Mouse (Mus musculus): ENCODE measurements around the gene Lrrc74b. TPM values are rescaled to one million over a fixed set of nuclear protein-coding genes. Genes with fewer than 3 reads are reported as not detected.
"Not testable (repeated sequence)": the region's sequence is repeated elsewhere in the genome, so short reads cannot be mapped to it uniquely, and the experiment has no call there.

Gene Lrrc74b
- polyA plus RNA-seq, 1 experiment from 2014 or later = 1.3 TPM

DNA sequence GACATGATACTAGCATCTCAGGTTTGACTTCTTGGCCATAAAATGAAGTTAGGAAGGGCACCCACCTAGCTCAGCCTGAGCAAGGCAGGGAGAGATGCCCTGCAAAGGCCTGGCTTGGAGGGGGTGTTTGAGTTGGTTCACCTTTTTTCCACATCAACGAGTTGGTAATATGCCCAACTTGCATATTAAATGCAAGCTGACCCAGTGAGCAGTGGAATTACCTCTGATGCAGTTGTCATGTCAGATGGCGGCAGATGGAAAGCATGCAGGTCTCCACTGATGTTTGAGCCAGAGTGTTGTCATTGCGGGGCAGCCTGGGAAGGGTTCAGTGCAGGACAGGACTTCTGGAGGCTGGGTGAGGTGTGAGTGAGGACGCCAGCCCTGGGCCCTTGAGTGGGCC lies 49.6 kb downstream of the Lrrc74b start:
- Histone ChIP-seq H3K27me3 (replicated peaks) (no peaks in the 10 kb centered on the region), H3K36me3 (peaks cover 52% of the 10 kb centered on the region), H3K4me3 (replicated peaks) (no peak overlapping the region), H3K4me2 (no peak overlapping the region), H3K27ac (replicated peaks) (no peak overlapping the region), H3K9me3 (replicated peaks) (no peaks in the 10 kb centered on the region), H3K4me1 (peaks cover 18% of the 10 kb centered on the region), H3K9ac (replicated peaks) (no peak overlapping the region)
- WGBS = 94% methylated on average over 4 of the region's 4 CpGs
- ATAC-seq (ENCODE audit: low FRiP score) = no peak

DNA sequence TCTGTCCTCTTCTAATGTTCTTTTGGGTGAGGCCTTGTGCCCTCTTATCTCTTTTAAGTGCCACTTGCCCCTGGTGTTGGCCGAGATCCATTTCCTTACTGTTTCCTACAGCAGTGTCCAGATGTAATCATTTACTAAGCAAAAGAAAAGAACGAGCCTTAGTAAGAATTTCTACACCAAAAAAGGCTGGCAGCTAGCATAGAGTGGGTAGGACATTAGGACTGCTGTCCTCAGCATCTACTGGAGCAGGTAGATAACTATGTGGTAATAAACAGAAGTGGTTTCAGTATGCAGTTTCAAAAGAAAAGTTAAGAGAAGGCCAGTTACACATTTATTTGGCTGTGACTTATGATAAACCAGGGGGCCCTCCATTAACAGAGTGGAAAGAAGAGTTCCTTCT lies 50.4 kb downstream of the Lrrc74b start:
- ATAC-seq (ENCODE audit: low FRiP score) = no peak
- H3K36me3 ChIP-seq = peaks cover 44% of the 10 kb centered on the region
- H3K27ac ChIP-seq (replicated peaks) = no peak overlapping the region
- WGBS = 91% methylated on average over 2 of the region's 2 CpGs
- H3K4me2 ChIP-seq = no peak overlapping the region
- no peak overlapping the region for H3K4me3 ChIP-seq (replicated peaks)
- peaks cover 18% of the 10 kb centered on the region for H3K4me1 ChIP-seq
- no peaks in the 10 kb centered on the region for H3K27me3 ChIP-seq (replicated peaks)
- H3K9me3 ChIP-seq (replicated peaks) = no peaks in the 10 kb centered on the region
- H3K9ac ChIP-seq (replicated peaks) = 0 out of 2 replicates have a peak overlapping the region, but pooled peaks have one; percentile 75

GRCm38 (mm10) chr16:17510143-17510542 lies 50.9 kb downstream of the Lrrc74b start:
- Histone ChIP-seq H3K36me3 (peaks cover 39% of the 10 kb centered on the region), H3K27ac (replicated peaks) (no peak overlapping the region), H3K4me2 (peak overlapping the region; percentile 75), H3K9ac (replicated peaks) (0 out of 2 replicates have a peak overlapping the region, but pooled peaks have one; percentile 75), H3K9me3 (replicated peaks) (no peaks in the 10 kb centered on the region), H3K4me3 (replicated peaks) (no peak overlapping the region), H3K4me1 (peaks cover 18% of the 10 kb centered on the region), H3K27me3 (replicated peaks) (no peaks in the 10 kb centered on the region)
- ATAC-seq (ENCODE audit: low FRiP score) = no peak
- WGBS = 100% methylated on average over 2 of the region's 2 CpGs

DNA sequence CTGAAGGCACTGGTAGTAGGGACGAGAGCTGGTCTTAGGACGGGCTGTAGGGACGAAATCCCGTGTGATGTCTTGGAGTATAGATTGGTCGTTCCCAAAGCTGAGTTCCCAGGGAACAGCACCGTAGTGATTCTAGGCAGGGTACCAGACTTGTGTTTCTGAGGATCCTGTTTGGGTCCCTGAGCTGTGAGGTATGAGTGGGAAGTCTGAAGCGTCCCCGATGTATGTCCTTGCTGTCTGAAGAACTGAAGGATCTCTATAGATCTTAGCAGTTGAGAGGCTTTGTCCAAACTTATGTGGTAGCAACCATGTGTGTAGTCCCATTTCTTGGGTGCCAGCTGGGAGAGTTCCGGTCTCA lies 51.8 kb downstream of the Lrrc74b start:
- peak; percentile 18 for ATAC-seq (ENCODE audit: low FRiP score)

GRCm38 (mm10) chr16:17508546-17509239 lies 52.4 kb downstream of the Lrrc74b start, which contains the start of gene Lztr1:
TSS of gene Lztr1 (plus strand) at chr16:17508688.
- Histone ChIP-seq H3K36me3 (peaks cover 27% of the 10 kb centered on the region), H3K9me3 (replicated peaks) (no peaks in the 10 kb centered on the region), H3K4me1 (peaks cover 18% of the 10 kb centered on the region), H3K27me3 (replicated peaks) (no peaks in the 10 kb centered on the region), H3K27ac (replicated peaks) (peak within 1 kb of the TSS; percentile 98), H3K9ac (replicated peaks) (peak within 1 kb of the TSS; percentile 75), H3K4me2 (peak within 1 kb of the TSS; percentile 75), H3K4me3 (replicated peaks) (peak within 1 kb of the TSS; percentile 74)
- ATAC-seq (ENCODE audit: low FRiP score) = peak; percentile 96
- under 1% methylated on average over 50 of the region's 50 CpGs for WGBS

More for the DNA sequence above, 51.8 kb downstream of the Lrrc74b start:
- Histone ChIP-seq H3K27ac (replicated peaks) (peak overlapping the region; percentile 98), H3K4me3 (replicated peaks) (peak overlapping the region; percentile 74), H3K4me2 (peak overlapping the region; percentile 75), H3K36me3 (peaks cover 31% of the 10 kb centered on the region), H3K9me3 (replicated peaks) (no peaks in the 10 kb centered on the region), H3K27me3 (replicated peaks) (no peaks in the 10 kb centered on the region), H3K9ac (replicated peaks) (peak overlapping the region; percentile 75), H3K4me1 (peaks cover 18% of the 10 kb centered on the region)
- 12% methylated on average over 9 of the region's 9 CpGs for WGBS

DNA sequence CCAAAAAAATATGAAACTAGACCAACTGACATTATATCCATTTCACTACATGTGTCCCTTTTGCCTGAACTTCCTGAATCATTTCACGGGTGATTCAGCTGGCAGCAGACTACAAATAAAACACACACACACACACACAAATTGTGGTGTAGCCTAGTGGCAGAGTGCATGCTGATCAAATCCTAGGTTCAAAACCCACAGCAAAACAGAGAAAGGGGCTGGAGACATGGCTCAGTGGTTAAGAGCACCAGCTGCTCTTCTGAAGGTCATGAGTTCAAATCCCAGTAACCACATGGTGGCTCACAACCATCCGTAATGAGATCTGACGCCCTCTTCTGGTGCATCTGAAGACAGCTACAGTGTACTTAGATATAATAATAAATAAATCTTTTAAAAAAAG lies 53.0 kb downstream of the Lrrc74b start:
- peaks cover 20% of the 10 kb centered on the region for H3K36me3 ChIP-seq
- H3K27me3 ChIP-seq (replicated peaks); ATAC-seq (ENCODE audit: low FRiP score); H3K9me3 ChIP-seq (replicated peaks): not testable (repeated sequence)
- WGBS = 30% methylated on average over 3 of the region's 3 CpGs
- peaks cover 18% of the 10 kb centered on the region for H3K4me1 ChIP-seq
- H3K27ac ChIP-seq (replicated peaks) = peak overlapping the region; percentile 98
- peak overlapping the region; percentile 75 for H3K9ac ChIP-seq (replicated peaks)
- peak overlapping the region; percentile 75 for H3K4me2 ChIP-seq
- peak overlapping the region; percentile 74 for H3K4me3 ChIP-seq (replicated peaks)

DNA sequence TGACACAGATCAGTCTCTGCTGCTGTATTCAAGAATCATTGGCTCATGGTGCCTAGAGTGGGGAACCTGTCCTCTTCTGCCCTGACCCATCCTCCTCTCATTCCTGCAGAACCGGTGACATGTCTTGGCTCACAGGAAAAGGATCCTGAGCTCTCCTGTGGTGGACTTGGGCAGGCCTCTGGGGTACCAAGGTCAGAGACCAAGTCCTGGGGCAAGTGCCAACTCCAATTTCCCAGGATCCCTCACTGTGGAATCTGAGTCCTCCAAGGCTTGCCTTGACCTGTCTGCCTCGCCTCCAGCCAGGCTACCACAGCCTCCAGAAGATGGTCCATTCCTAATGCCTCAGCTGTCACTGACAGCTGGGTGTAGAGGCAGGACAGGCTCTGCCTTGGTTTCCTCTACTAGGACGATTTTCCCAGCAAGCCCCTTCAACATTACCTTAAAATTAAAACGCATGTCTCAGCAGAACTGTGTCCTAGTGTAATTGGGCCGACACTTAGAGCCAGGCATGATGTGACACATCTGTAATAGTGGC lies 54.0 kb downstream of the Lrrc74b start:
- Histone ChIP-seq H3K4me1 (peaks cover 18% of the 10 kb centered on the region), H3K9ac (replicated peaks) (no peak overlapping the region), H3K9me3 (replicated peaks) (no peaks in the 10 kb centered on the region), H3K4me2 (no peak overlapping the region), H3K4me3 (replicated peaks) (no peak overlapping the region), H3K27me3 (replicated peaks) (0 out of 2 replicates have a peak, but pooled peaks cover 5% of the 10 kb centered on the region), H3K36me3 (peaks cover 10% of the 10 kb centered on the region), H3K27ac (replicated peaks) (no peak overlapping the region)
- ATAC-seq (ENCODE audit: low FRiP score) = no peak
- WGBS = 88% methylated on average over 5 of the region's 5 CpGs

DNA sequence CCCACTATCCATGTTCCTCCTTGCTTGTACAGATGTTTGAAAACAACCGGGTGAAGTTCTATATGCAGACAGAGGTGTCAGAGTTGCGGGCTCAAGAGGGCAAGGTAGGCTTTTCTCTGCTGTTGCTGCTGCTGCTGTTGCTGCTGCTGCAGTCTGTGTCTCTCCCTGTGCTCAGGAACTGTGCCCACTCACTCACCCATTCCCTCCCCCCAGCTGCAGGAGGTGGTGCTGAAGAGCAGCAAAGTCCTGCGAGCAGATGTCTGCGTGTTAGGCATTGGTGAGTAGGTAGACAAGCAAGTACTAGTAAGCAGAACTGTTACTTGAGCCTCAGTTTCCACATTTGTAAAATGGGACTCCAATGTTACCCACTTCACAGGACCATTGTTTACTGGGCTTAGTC lies 58.4 kb downstream of the Lrrc74b start:
- H3K9me3 ChIP-seq (replicated peaks) = no peaks in the 10 kb centered on the region
- no peak overlapping the region for H3K27ac ChIP-seq (replicated peaks)
- H3K27me3 ChIP-seq (replicated peaks) = 0 out of 2 replicates have a peak, but pooled peaks cover 5% of the 10 kb centered on the region
- H3K4me2 ChIP-seq = no peak overlapping the region
- H3K9ac ChIP-seq (replicated peaks) = no peak overlapping the region
- H3K36me3 ChIP-seq = no peaks in the 10 kb centered on the region
- H3K4me3 ChIP-seq (replicated peaks) = no peak overlapping the region
- 86% methylated on average over 4 of the region's 4 CpGs for WGBS
- H3K4me1 ChIP-seq = peaks cover 5% of the 10 kb centered on the region
- no peak for ATAC-seq (ENCODE audit: low FRiP score)

GRCm38 (mm10) chr16:17499249-17499883 lies 61.7 kb downstream of the Lrrc74b start:
- Histone ChIP-seq H3K27me3 (replicated peaks) (0 out of 2 replicates have a peak, but pooled peaks cover 5% of the 10 kb centered on the region), H3K4me2 (peak overlapping the region; percentile 11; the same call in 1 of the 2 replicates), H3K4me1 (peaks cover 13% of the 10 kb centered on the region), H3K9ac (replicated peaks) (no peak overlapping the region), H3K27ac (replicated peaks) (no peak overlapping the region), H3K36me3 (no peaks in the 10 kb centered on the region), H3K4me3 (replicated peaks) (no peak overlapping the region), H3K9me3 (replicated peaks) (no peaks in the 10 kb centered on the region)
- ATAC-seq (ENCODE audit: low FRiP score) = 0 out of 2 replicates have a peak, but pooled peaks have one; percentile 62
- WGBS = 18% methylated on average over 10 of the region's 10 CpGs

DNA sequence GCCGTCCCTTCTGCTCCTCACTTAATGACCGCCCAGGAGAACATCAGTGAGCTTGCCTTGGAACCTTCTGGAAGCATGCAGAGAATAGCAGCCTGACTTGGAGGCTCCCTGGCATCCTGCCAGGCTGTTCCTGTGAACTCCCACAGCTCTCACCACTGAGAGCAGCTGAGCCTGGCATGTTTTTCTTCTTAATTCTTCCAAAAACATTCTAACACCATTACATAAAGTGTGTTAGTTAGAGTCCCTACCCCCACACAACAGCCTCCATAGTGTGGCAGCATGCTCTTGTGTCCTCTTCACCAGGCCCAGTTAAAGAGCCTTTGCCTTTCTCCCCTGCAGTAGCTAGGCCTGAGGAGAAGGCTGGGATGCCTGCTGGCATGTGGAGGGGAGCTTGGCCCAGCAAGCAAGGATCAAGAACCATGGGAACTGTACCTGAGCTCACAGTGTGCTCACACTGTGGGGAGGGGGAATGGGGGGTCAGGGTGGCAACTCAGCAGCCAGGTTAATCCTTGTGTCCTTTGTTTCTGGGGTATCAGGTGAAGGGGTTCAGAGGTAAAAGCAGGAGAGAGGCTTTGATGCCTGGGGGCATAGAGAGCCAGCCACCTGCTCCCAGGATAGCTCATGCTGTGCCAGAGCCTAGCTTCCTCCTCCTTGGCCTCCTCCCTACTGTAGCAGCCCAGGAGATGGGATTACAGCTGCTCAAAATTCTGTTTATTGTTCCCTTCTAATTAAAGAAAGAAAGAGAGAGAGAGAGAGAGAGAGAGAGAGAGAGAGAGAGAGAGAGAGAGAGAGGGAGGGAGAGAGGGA lies 64.3 kb downstream of the Lrrc74b start:
- H3K4me2 ChIP-seq = no peak overlapping the region
- no peak overlapping the region for H3K9ac ChIP-seq (replicated peaks)
- WGBS = 52% methylated on average over 2 of the region's 2 CpGs
- no peaks in the 10 kb centered on the region for H3K27me3 ChIP-seq (replicated peaks)
- ATAC-seq (ENCODE audit: low FRiP score) = no peak; the same call in 1 of the 2 replicates
- H3K9me3 ChIP-seq (replicated peaks) = no peaks in the 10 kb centered on the region
- H3K4me1 ChIP-seq = peaks cover 13% of the 10 kb centered on the region
- H3K27ac ChIP-seq (replicated peaks) = 0 out of 2 replicates have a peak overlapping the region, but pooled peaks have one; percentile 11
- H3K4me3 ChIP-seq (replicated peaks) = no peak overlapping the region
- no peaks in the 10 kb centered on the region for H3K36me3 ChIP-seq

Measured in neural tube, embryonic 15.5 days (tissue).